Mouse (Mus musculus) layer of hippocampus, postnatal 10 days (tissue): ENCODE data around the gene Dpf3. TPM values are rescaled to one million over a fixed set of nuclear protein-coding genes. Genes with fewer than 3 reads are reported as not detected.
A peak's percentile ranks its signal among the peaks of the same experiment; 100 is the strongest.

Experiments
- DNase-seq, 2 experiments: peaks; one replicate each; pipeline ENCODE4 v3.0.0; 2021; ENCODE audit warnings: low spot score in 2 of 2
- total RNA-seq, 2 experiments: library from RNA; stranded (reverse); gene quantifications; 2 replicates each; pipeline ENCODE4 v1.2.3; 2021

Gene Dpf3
- total RNA-seq, 2 experiments from 2014 or later: 22.2 to 26.6 TPM

DNA sequence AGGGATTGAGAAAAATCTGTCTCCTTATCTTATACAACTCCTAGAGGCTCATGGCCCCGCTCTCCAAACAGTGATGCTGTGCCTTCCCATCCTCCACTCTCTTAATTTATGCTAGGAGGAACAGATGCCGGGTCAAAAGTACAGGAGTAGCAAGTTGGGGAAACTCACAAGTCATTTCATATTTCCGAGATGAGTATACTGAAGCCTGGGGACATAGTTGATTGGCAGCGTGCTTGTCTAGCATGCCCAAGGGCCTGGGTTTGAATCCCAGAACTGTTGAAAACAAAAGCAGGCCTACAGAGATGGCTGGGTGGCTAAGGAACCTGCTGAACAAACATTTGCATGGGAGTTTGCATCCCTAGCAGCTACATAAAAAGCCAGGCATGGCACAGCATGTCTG lies 72.3 kb downstream of the Dpf3 start:
- no peak for DNase-seq

DNA sequence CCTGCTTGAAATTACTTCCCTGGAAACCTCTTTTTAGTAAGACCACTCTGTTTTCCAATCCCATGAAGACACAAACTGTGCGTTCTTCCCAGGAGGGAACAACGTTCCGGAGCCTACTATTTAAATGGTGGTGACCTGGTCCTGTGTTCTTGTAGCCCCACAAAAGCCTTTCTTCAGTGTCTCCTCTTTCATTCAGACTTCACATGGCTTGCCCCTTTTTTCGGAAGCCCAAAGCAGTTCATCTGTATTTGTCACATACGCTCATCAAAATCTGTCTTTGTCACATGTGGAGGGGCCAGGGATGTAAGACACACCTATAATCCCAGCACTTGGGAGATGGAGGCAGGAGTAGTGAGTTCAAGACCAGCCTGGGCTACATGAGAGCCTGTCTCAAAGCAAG lies 73.8 kb downstream of the Dpf3 start:
- no peak for DNase-seq

DNA sequence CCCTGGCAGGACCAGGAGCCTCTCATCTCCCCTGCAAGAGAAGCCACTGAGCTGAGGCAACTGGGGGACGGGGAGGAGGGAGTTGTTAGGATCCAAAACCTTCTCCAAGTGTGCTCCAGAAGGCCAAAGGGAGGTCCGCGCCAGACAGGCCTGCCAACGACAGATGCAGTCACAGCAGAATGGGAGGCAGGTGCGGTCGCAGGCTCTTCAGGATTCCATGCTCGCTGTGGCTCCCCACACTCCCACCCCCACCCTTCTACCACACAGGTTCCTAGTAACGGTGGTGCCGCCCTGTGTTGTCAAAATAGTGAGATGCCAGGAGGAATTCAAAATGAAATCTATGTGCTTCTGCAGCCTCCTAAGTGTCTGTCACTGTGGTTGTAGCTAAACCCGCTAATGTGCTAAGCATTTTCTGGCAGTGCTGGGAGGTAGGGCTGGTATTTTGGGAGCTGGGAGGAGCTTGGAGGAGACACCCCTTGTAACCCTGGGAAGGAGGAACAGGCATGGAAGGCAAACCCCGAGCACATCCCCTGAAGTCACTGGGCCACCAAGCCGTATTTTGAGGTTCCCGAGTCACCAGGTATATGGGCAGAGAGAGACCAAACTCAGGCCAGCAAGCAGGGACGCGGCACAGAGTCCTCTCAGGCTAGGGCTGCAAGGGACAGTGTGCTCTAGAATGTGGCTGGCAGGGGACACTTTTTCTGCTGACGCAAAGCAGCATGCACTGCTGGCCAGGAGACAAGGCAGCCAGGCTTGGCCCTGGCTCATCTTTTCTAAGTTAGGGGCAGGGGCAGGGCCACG lies 75.6 kb downstream of the Dpf3 start:
- DNase-seq: peak; percentile 64 to 76

DNA sequence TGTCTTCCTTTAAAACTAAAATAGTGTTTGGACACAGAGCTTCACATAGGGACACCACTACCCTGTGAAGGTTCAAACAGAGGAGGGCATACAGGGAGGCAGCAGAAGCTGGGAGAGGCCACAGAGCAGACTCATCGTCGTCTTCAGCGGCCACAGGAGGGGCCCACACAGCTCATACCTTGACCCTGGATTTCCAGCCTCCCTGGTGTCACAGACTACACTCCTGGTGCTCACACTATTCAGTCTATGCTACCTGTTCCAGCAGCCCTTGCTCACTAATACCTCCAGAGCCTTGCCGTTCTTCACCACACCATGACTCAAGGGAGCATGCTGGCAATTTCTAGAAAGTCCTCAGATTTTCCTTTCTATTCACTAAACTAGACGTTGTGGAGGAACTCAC lies 76.5 kb downstream of the Dpf3 start:
- no peak for DNase-seq

DNA sequence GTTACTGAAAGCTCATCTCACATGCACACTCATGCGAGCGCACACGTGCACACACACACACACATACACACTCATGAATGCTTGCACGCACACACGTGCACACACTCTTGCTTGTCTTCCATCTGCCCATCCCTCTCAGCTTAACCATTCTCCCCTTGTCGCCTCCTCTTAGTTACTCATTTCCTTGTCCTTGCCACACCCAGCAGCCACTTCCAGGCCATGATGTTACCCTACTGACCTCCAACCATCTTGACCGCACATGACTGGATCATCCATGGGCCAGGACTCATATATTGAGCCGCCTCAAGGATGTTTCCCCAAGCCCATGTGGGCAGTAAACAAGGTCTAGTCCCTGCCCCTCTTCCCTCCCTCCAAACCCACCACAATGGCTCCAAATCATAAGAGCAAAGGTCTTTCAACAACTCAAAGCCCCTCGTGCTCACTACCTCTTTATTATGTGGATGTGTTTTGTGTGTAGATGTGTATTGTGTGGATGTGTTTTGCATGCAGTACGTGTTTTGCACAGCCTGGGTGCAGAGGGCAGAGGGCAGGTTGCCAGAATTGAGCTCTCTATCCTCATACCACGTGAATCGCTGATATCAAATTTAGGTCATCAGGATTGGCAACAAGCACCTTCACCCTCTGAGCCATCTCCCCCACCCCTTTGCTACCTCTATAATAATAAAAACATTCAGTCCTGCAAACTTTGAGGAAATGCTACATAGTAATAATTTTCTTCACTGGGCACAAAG lies 82.0 kb downstream of the Dpf3 start:
- no peak for DNase-seq

DNA sequence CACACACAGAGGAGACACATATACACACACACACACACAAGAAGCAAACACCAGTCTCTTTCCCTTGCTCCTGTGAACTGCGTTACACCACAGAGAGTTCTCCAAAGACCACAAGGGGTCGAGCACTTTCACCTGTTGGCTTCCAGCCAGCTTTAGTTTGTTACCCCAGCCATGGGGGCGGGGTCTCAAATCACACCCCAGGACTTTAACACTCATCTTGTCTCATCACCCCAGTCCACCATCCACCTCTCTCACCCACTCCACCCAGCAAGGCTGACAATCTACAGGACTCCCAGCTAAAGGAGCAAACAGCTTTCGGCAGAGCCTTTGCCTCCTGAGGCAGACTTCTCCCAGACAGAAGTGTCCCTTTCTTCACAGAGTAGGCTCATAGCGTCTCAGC lies 85.2 kb downstream of the Dpf3 start:
- no peak for DNase-seq

DNA sequence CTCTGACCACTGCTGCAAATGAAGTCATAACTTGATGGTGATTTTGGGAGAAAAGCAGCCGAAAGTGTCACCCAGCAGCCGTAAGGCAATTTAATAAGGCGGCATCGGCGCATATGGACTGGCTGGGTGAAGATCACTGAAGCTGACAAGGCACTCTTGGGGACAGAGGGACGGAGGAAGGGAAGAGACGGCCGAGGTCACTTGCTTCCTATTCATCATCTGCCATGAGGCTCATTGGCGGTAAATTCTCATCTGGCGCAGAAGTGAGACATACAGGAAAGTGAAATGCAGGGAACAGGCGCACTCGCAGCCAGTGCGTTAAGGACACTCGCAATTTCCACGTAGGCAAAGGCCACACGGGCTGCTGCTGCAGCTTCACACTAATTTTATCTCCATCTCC lies 95.5 kb downstream of the Dpf3 start:
- DNase-seq: no peak

DNA sequence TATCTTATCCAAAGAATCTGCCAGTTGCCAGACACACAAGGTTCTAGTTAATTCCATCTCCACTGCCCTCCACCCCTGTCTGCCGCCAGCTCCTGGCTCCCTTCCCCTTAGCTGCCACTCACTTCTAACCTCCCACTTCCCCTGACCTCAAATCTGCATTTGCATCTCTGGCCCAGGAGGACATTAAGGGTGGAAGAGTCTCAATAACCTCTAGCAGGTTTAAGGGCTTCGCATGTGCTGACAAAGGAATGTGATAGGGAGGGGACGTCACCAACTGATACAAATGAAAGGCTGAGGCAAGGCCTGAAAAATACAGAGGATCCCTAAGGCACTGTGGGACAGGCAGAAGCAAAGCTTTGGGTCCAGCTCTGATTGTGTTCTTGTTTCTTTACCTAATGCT lies 100.0 kb downstream of the Dpf3 start:
- DNase-seq: no peak

DNA sequence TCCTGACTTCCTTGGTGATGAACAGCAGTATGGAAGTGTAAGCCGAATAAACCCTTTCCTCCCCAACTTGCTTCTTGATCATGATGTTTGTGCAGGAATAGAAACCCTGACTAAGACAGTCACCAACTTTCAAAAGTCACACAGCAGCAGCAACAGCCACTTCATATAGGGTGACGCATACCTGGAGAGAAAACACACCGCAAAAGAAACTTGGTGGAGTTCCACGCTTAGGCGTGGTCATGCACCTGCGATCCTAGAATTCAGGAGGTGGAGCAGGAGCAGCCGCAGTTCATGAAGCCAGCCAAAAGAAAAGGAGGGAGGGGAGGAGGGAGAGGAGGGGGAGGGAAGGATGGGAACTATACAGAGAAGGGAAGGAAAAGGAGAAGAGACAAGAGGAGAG lies 106.4 kb downstream of the Dpf3 start:
- DNase-seq: no peak

DNA sequence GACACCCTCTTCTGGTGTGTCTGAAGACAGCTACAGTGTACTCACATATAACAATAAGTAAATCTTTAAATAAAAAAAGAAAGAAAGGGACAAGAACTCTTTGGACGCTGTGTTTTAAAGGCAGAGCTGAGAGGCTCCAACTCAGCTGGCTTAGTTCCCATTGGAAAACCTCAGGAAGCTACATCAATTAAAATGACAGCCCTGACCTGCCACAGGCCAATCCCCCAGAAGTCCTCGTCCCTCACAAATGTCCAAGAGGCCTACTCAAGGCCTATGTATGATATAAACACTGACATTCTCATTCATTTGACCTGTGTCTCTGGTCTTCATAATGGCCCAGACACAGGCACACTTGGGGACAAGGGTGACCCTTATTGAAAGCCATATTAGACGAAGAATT lies 107.5 kb downstream of the Dpf3 start:
- DNase-seq: no peak

DNA sequence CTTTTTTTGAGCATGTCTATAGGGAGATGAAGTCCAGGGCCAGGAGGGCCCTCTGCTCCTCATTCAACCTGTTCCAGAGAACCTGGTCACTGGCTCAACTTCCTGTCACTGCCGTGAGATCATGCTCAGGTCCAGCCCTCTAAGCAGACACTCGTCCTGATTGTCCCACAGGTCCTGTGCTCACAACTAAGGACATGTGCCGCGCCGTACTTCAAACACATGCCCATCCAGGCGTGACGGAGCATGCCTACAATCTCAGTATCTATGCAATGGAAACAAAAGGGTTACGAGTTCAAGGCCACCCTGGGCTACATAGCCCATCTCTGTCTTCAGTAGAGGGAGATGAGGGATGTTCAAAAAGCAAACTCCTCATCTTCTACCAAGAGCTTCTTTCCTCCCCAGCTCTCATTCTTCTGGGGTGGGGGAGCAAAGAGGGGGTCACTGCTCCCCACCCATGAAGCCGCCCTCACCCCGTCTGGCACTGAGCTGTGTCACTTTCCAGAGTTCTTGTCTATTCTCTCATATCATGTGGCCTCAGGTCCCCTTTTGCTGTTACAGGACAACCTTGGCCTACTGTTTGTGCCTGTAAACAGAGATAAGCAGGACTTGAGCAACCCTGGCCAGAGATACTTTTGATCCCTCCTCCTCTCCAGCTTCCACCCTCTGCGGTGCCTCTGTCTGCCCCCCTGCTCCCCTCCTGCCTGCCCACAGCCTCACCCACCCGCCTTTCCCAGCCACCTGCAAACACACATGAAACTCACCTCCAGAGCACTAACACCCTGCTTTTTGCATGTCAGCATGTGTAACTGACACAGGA lies 112.3 kb downstream of the Dpf3 start:
- no peak for DNase-seq

DNA sequence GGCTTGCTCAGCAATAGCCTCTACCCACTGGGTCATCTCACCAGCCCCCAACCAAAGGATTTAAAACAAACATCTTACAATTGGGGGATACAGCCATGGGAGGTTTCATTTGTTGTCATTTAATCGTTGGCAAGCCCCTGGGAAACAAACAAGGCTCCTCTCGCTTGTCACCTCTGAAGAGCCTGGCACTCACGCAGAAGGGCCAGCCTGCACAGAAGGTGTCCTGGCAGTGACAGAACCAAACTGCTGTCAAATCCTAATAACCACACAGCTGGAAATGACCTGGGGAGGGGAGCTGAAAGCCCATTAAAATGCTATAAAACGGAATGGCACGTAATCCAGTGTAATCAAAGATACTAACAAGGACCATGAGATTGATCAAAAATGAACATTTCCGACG lies 114.4 kb downstream of the Dpf3 start:
- DNase-seq: no peak

DNA sequence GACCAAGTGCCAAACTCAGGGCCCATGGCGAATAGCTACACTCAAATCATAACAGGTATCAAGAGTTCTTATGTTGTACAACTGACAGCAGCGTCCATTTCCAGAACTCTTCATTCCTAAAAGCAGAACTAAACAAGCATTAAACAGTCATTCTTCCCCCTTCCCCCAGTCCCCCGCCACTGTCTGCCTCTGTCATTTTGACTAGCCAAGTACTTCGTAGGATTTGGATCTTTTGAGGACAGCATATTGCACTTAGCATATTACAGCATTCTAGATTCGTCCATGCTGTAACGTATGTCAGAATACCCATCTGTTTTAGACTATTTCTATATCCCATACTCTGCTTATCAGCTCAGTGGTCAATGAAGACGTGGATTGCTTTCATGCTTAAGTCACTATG lies 115.2 kb downstream of the Dpf3 start:
- DNase-seq: no peak

DNA sequence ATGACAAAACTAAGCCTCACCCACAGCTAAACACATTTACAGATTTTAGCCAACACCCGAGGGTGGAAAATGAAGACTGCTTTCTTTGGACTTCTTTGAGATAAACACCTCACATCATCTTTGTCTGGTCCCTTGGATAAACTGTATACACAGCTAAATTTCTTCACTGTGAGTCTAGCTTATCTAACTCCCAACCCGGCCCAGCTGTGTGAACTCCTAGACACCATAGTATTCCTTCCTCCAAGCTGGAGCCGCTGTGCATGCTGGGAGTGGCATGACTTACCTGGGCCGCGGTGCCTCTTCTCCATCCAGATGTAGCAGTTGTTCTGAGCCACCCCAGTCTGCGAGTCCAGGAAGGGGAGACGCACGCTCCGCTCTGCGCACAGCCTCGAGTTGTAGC lies 117.3 kb downstream of the Dpf3 start:
- DNase-seq: no peak

DNA sequence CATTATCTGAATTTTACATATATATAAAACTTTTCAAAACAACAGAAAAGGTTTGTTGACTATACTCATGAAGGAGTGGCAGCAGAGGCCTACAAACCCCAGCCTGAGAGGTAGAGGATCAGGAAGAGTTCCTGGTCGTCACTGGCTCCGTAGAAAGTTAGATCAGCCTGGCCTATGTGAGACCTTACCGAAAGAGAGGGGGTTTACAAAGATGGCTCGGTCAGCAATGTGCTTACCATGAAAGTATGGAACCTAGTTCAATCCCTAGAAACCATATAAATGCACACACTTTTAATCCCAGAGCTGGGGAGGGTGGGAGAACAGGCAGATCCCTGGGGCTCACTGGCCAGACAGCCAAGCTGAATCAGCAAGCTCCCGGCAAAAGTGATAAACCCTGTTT lies 118.1 kb downstream of the Dpf3 start:
- DNase-seq: no peak

DNA sequence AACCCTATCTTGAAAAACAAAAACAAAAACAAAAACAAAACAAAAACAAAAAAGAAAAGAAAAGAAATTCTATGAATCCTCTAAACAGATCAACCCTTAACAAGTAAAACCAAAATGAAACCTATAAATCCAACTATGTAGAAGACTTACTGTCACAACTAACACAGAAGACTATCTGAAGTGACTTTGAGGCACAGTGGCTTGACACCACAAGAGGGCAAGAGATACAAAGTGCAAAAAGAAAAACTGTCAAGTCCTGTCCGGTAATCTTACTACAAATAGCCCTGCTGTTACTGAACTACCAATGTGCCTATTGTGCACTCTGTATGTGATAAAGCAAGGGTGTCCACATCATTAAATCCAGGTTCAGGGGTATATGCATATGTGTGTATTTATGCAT lies 120.0 kb downstream of the Dpf3 start:
- DNase-seq: no peak

DNA sequence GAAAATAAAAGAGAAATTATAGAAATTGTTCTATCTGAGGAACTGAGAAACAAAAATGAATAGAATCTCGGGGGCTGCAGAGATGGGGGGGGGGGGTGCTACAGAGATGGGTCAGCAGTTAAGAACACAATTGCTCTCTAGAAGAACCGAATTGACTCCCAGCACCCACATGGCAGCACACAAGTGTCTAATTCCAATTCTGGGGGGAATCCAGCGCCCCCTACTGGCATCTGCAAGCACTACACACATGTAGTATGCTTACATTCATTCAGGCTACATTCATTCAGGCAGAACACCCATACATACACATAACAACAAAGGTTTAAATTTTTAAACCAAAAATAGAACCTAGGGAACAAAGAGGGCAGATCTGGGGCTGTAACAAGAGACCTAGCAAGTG lies 122.7 kb downstream of the Dpf3 start:
- no peak for DNase-seq

DNA sequence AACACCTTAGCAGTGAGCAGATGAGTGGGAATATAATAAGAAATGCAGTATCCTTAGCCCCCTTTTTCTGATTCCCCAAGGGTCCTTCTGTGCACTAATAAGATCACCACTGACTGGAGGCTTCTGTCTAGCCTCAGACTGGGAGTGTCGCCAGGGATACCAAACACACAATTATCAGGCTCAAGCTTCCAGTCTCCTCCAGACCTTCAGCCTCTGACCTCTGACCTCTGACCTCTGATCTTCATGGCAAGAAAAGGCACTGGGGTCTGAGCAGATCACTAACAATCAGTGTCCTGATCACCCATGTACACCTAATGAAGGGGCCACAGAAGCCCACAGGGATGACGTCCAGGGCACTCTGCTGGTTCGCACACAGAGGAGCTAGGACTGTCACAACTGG lies 125.7 kb downstream of the Dpf3 start:
- no peak for DNase-seq

DNA sequence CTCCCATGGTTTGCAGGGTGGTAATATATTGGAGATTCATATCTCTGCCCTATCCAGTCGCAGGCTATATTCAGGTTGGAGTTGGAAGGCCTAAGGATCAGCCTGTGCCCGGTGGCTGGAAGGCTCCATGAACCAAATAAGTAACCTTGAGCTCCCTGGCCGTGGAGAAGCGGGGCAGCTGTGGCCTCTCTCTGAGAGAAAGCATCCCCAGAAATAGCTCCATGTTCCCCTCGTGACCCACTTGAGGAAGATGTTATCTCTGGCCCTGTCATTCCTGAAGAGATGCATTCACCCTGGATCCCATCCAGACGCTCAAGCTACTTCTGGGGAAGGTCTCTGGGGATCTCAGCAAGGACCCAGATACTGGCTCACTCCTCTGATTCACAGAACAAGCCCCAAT lies 134.9 kb downstream of the Dpf3 start:
- no peak for DNase-seq

DNA sequence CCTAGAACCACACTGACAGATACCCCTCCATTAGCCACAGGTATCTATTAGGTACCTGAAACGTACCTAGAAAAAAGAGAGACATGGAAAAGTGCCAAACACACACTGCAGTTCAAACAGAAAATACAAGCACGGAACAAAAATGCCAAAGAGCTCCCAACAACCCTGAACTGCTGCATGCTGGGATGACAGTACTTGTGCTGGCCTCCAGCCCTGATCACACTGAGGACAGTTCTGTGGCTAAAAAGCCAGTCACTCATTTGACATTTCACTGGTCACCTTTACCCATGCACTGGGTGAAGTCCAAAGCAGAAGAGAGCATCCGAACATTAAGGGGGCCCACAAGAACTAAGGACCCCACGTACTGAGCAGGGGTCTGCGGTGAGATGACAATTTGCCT lies 137.8 kb downstream of the Dpf3 start:
- DNase-seq: no peak

DNA sequence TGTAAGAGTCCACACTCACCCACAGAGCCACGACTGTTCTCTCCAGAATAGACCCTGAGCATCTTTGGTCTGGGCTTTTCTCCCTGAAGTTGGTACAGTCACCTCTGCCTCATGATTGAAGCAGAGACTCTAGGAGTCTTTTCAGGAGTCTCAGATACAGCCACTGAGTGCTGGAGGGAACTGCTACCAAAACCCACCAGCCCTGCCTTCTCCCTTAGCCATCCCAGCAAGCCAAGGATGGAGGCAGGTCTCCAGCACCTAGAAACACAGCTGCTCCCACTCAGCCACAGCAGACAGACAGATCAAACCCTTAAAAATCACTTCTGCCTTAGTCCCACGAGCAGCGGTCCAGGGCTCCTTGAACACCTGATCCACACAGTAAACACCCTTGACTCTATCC lies 139.3 kb downstream of the Dpf3 start:
- DNase-seq: no peak

DNA sequence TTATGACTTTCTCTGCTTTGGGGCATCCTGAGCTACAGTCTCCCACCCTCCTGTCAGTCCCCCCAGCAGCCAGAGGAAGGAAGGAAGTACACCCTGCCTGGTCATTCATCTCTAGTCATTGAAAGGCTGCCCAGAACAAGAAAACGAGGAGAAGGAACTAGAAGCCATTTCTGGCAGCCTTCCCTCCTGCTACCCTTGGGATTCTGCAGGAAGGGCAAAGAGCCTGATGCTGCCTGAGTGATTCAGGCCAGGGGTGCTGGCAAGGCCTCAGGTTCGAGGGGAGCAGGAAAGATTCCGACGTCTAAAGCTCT lies 144.7 kb downstream of the Dpf3 start:
- peak; percentile 54 to 64 for DNase-seq
